Mouse (Mus musculus) midbrain, postnatal 0 days (tissue): ENCODE measurements around the gene Gm17409. TPM values are rescaled to one million over a fixed set of nuclear protein-coding genes. Genes with fewer than 3 reads are reported as not detected.

Experiments
- ATAC-seq: fragments of 200-750 bp; cut with Nextera tagmentation; 2 replicates; pipeline ENCODE4 v1.8.0; 2017; ENCODE audit warnings: moderate number of reproducible peaks, mild to moderate bottlenecking, moderate TSS enrichment, moderate library complexity; ENCODE audit not compliant: low FRiP score
- DNase-seq: peaks from one replicate; pipeline ENCODE4 v3.0.0-alpha.2; 2015; ENCODE audit warnings: low spot score
- H3K27ac ChIP-seq: fragments of 300-500 bp; sonication (generic); 2 replicates; pipeline ENCODE4 v1.5.1; 2014; ENCODE audit warnings: low read depth, mild to moderate bottlenecking, low read length, mixed read lengths
- H3K27me3 ChIP-seq: fragments of 300-500 bp; sonication (generic); 2 replicates; pipeline ENCODE4 v1.6.1; 2014; ENCODE audit warnings: low read length, control low read depth, mixed read lengths; ENCODE audit not compliant: insufficient read depth
- H3K36me3 ChIP-seq: fragments of 300-500 bp; sonication (generic); 2 replicates; pipeline ENCODE4 v1.6.1; 2014; ENCODE audit warnings: low read length, control low read depth, mixed read lengths; ENCODE audit not compliant: insufficient read depth
- H3K4me1 ChIP-seq: fragments of 300-500 bp; sonication (generic); 2 replicates; pipeline ENCODE4 v1.6.1; 2014; ENCODE audit warnings: mild to moderate bottlenecking, control low read depth, antibody characterized with exemption, low read length, mixed read lengths; ENCODE audit not compliant: insufficient read depth
- H3K4me2 ChIP-seq: fragments of 300-500 bp; sonication (generic); 2 replicates; pipeline ENCODE4 v1.6.1; 2014; ENCODE audit warnings: low read depth, mild to moderate bottlenecking, low read length, mixed read lengths; ENCODE audit not compliant: poor library complexity, severe bottlenecking
- H3K4me3 ChIP-seq: fragments of 300-500 bp; sonication (generic); 2 replicates; pipeline ENCODE4 v1.5.1; 2014; ENCODE audit warnings: low read depth, mild to moderate bottlenecking, low read length, moderate library complexity
- H3K9ac ChIP-seq: fragments of 300-500 bp; sonication (generic); replicated peaks from 2 replicates; pipeline ENCODE4 v1.6.1; 2014; ENCODE audit warnings: mild to moderate bottlenecking, low read length, moderate library complexity, mixed read lengths; ENCODE audit not compliant: poor library complexity, severe bottlenecking
- H3K9me3 ChIP-seq: fragments of 300-500 bp; sonication (generic); 2 replicates; pipeline ENCODE4 v1.6.1; 2016; ENCODE audit warnings: low read length, control low read depth
- CTCF ChIP-seq: IDR thresholded peaks from 2 replicates; pipeline ENCODE4 v1.5.1; 2016; ENCODE audit warnings: antibody characterized with exemption, mild to moderate bottlenecking
- WGBS: fragments of 180-500 bp; shearing (Covaris S2); extraction: QIAGEN DNeasy Blood & Tissue Kit; methylation state at CpG from one replicate; pipeline ENCODE4 v1.1.7; 2014; 5-methylcytosine and 5-hydroxymethylcytosine counted together
- polyA plus RNA-seq: library from polyadenylated mRNA; unstranded; fragments of >200 nt; fragmentation: Nextera tagmentation; extraction: Ambion mirVana; gene quantifications from 2 replicates; pipeline ENCODE4 v1.2.1, GENCODE M21; 2015
- total RNA-seq: library from RNA; depleted of rRNA; stranded (reverse); fragments of >200 nt; gene quantifications from 2 replicates; pipeline ENCODE4 v1.2.3, GENCODE M21; 2014

Gene Gm17409
- total and polyA plus RNA-seq, 2 experiments from 2014 or later, result not detected

DNA sequence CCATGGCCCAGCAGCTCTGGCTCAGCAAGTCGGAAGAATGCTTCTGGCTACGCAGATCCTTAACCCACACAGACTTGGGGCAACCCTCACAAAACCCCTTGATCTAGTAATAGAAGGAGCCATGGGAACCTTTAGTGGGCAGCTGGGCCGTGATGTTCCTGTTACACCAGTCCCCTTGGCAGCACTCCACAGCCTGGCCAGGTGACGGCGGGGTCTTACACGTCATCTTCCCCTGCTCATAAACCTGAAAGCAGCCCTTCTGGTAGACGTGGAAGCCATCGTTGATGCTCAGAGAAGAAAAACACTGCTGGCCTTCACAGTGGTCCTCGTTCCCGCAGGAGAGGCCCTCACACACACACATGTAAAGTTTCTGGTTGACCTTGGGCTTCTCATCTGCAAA lies 9.6 kb downstream of the Gm17409 start:
- DNase-seq (no peak), ATAC-seq (no peak)
- Histone ChIP-seq H3K9ac (no peak overlapping the region), H3K27me3 (no peaks in the 10 kb centered on the region), H3K9me3 (no peaks in the 10 kb centered on the region), H3K27ac (no peak overlapping the region), H3K36me3 (no peaks in the 10 kb centered on the region), H3K4me3 (no peak overlapping the region), H3K4me1 (no peaks in the 10 kb centered on the region), H3K4me2 (no peak overlapping the region)
- 92% methylated on average over 10 of the region's 10 CpGs for WGBS
- TF ChIP-seq CTCF, result no peak

DNA sequence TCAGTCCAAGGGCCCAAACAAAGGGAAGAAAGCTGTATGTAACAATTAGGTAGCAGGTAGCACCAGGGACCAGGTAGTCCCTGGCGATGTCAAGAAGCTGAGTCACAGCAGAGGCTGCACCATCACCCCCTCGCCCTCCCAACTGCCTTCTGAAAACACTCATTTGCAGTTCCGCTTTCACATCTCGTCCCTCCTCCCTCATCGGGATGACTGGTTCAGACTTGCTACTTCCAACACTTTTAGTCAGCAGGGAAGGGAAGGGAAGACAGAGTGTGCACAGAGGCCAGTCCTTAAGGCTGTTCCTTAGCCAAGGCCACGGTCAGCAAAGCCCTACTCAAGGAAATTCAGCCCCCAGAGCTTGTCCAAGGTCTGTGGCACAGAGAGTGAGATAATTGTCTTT lies 10.8 kb downstream of the Gm17409 start:
- Histone ChIP-seq H3K9ac (no peak overlapping the region), H3K4me1 (no peaks in the 10 kb centered on the region), H3K36me3 (no peaks in the 10 kb centered on the region), H3K27me3 (no peaks in the 10 kb centered on the region), H3K27ac (no peak overlapping the region), H3K9me3 (no peaks in the 10 kb centered on the region), H3K4me3 (no peak overlapping the region), H3K4me2 (no peak overlapping the region)
- DNase-seq (no peak), ATAC-seq (no peak)
- WGBS, result 85% methylated on average over 6 of the region's 6 CpGs
- no peak for TF ChIP-seq CTCF

DNA sequence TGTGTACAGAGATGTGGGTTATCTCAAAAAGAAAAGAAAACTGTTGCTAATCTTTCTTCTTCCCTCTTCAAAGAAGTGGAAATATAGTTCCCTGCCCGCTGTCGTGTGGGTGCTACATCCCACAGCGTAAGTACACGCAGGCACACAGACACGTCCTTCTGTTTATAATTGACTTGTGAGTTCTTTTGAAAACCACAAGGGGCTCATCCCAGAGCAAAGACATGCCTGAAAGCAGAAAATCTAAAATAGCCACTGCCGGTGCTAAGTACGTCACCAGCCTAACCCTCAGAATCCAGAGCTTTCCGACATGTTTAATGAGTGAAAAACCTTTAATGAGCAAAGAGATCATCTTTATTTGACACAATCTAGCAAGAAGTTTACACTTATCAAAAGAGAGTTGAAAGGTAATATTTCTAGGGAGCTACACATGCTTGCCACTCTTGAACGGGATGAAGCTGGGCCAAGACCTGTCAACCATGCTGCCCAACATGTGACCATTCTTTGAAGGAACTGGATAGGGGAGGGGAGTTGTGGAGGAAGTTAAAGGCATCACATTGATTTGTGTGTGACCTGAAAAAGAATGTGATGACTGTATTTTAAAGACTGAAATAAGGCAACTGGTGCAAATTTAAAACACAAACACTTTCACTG lies 11.7 kb downstream of the Gm17409 start:
- WGBS, result 66% methylated on average over 9 of the region's 9 CpGs
- no peak for ATAC-seq

DNA sequence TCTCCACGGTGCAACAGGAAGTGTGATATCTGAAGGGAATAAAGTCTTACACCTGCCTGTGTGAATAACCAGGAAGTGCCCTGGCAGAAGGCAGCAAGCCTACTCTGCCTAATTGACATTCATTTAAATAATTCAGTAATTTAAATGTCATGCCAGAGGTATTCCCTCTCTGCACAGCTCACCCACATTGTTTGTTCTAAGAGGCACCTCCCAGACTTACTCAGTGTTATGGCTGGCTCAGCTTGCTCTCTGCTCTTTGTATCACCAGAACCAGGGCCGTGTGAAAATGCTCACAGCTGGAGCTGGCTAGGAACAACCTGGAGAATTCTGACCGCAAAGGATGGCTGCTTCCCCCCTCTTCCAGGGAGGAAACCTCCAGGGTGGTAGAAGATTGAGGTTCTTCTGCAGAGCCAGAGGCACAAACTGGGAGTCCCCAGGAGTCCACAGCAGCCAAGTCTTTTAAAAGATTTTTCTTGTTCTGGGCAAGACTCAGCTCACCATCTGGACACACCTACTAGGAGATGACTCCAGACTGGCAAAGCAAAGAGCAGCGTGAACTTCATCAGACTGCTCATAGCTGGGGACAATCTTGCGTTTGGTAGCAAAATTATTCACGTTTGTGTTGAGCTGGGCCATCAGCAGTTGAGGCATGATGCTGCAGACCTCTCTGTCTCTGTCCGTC lies 14.5 kb downstream of the Gm17409 start:
- no peaks in the 10 kb centered on the region for H3K36me3 ChIP-seq
- H3K27me3 ChIP-seq, result no peaks in the 10 kb centered on the region
- no peak for TF ChIP-seq CTCF
- H3K4me1 ChIP-seq, result no peaks in the 10 kb centered on the region; the same call in 1 of the 2 replicates
- no peak overlapping the region for H3K4me2 ChIP-seq
- no peak overlapping the region for H3K27ac ChIP-seq
- DNase-seq, result no peak
- no peaks in the 10 kb centered on the region for H3K9me3 ChIP-seq
- 71% methylated on average over 7 of the region's 7 CpGs for WGBS
- H3K4me3 ChIP-seq, result no peak overlapping the region
- no peak for ATAC-seq
- no peak overlapping the region for H3K9ac ChIP-seq

More for the DNA sequence above, 11.7 kb downstream of the Gm17409 start:
- Histone ChIP-seq H3K36me3 (no peaks in the 10 kb centered on the region), H3K4me3 (no peak overlapping the region), H3K27me3 (no peaks in the 10 kb centered on the region), H3K27ac (no peak overlapping the region), H3K4me1 (no peaks in the 10 kb centered on the region), H3K9ac (no peak overlapping the region), H3K4me2 (no peak overlapping the region), H3K9me3 (no peaks in the 10 kb centered on the region)
- no peak for TF ChIP-seq CTCF
- DNase-seq, result no peak

DNA sequence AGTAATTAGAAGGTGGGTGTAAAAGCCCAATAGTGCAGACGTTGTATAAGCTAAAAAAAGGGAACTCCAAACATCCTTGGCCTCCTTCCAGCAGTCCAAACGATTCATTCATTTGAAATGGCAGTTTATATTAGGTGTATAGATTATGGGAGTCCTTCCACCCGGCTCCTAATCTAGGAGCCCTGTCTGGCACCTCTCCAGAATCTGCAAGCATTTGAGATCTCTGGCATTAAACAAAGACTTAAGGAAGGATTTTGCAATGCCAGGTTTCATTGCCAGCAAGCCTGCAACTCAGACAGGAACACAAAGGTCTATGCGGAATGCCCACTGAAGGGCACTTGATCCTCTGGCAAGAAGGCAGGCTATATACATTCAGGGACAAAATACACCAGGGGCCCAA lies 15.2 kb downstream of the Gm17409 start:
- Histone ChIP-seq H3K9ac (no peak overlapping the region), H3K27me3 (no peaks in the 10 kb centered on the region), H3K9me3 (no peaks in the 10 kb centered on the region), H3K4me1 (no peaks in the 10 kb centered on the region; the same call in 1 of the 2 replicates), H3K4me2 (no peak overlapping the region), H3K36me3 (no peaks in the 10 kb centered on the region), H3K4me3 (no peak overlapping the region), H3K27ac (no peak overlapping the region)
- no peak for ATAC-seq
- no peak for TF ChIP-seq CTCF
- WGBS, result 47% methylated on average over 4 of the region's 4 CpGs
- DNase-seq, result peak; percentile 15

DNA sequence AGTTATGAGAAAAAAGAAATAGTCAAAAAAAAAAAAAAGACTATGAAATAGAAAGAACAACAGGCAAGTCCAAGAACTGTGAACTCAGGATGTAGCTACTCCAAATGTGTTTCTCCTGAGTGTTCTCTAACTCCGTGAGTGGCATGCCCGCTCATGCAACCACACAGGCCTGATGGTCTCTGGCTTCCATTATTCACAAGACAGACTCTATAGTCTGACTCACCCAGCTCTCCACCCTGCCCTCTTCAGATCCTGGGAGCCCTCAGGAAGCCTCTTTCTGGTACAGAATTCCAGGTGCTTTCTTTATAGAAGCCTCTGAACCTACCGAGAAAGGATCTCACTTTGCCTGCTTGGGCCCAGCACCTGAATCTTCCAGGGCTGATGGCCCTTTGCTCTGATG lies 15.8 kb downstream of the Gm17409 start:
- WGBS, result 96% methylated on average over 3 of the region's 3 CpGs
- ATAC-seq, result no peak
- Histone ChIP-seq H3K4me1 (no peaks in the 10 kb centered on the region; the same call in 1 of the 2 replicates), H3K27me3 (no peaks in the 10 kb centered on the region), H3K36me3 (no peaks in the 10 kb centered on the region), H3K9ac (no peak overlapping the region), H3K4me3 (no peak overlapping the region), H3K4me2 (no peak overlapping the region), H3K9me3 (no peaks in the 10 kb centered on the region), H3K27ac (no peak overlapping the region)
- no peak for DNase-seq
- TF ChIP-seq CTCF, result no peak
